Mouse (Mus musculus): Measurements from ENCODE around the gene Fsd2. TPM values are rescaled to one million over a fixed set of nuclear protein-coding genes. Genes with fewer than 3 reads are reported as not detected.

Fsd2 gene
- 1.0 and 2.7 TPM in 2 replicates for polyA plus RNA-seq (2012; rRNA removed)

DNA sequence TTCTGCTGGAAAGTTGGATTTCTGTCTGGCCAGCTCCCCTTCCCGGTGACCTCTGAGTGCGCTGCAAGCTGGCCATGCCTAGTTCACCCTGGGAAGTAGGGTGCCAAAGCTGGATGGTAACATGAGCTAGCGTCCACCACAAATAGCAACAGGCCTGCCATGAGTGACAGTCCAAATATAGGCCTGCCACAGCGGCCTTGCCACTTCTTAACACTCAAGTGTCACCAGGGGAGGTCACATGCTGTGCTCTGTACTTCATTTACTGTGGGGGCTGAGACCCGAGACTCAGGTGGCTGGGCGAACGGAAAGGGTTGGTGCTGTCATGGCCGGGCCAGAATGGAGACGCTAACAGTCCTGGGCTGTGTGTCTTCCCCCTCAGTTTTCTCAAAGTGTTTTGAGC lies at the start of gene Fsd2:
Gene Fsd2, minus strand, starts transcription at position 53 of the 400 bp plus-strand sequence.
- TF ChIP-seq CTCF (IDR thresholded peaks at IDR 0.05; ENCODE audit: insufficient read depth, low read length) (no peak), POLR2A (IDR thresholded peaks at IDR 0.05; ENCODE audit: borderline replicate concordance, extremely low read depth, low read depth, low read length) (no peak)
- no peak for DNase-seq
- Histone ChIP-seq H3K4me3 (replicated peaks; ENCODE audit: extremely low read depth, low read depth, low read length) (no peak within 1 kb of the TSS), H3K4me1 (ENCODE audit: control insufficient read depth, insufficient read depth, low read length) (no peaks in the 10 kb centered on the region)
- WGBS = 71% methylated on average over 9 of the region's 9 CpGs

DNA sequence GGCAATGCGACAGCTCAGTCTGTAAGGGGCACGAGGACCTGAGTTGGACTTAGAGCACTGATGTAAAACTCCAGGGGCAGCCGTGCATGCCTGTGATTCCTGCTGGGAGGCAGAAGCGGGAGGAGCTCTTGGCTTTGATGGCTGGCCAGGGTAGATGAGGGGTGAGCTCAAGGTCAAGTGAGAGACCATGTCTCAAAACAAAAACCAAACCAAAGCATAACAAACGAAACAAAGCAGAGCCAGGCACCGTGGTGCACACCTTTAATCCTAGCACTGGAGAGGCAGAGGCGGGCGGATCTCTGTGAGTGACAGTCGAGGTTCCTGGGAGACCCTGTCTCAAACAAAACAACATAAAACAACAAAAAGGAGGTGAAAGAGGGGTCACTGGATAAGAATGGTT lies 48.3 kb upstream of the Fsd2 start:
- no peak for DNase-seq
- 77% methylated on average over 9 of the region's 9 CpGs for WGBS
- TF ChIP-seq CTCF (IDR thresholded peaks at IDR 0.05; ENCODE audit: insufficient read depth, low read length) (no peak), POLR2A (IDR thresholded peaks at IDR 0.05; ENCODE audit: borderline replicate concordance, extremely low read depth, low read depth, low read length) (no peak)
- Histone ChIP-seq H3K4me3 (replicated peaks; ENCODE audit: extremely low read depth, low read depth, low read length) (no peak overlapping the region), H3K4me1 (ENCODE audit: control insufficient read depth, insufficient read depth, low read length) (no peaks in the 10 kb centered on the region)

DNA sequence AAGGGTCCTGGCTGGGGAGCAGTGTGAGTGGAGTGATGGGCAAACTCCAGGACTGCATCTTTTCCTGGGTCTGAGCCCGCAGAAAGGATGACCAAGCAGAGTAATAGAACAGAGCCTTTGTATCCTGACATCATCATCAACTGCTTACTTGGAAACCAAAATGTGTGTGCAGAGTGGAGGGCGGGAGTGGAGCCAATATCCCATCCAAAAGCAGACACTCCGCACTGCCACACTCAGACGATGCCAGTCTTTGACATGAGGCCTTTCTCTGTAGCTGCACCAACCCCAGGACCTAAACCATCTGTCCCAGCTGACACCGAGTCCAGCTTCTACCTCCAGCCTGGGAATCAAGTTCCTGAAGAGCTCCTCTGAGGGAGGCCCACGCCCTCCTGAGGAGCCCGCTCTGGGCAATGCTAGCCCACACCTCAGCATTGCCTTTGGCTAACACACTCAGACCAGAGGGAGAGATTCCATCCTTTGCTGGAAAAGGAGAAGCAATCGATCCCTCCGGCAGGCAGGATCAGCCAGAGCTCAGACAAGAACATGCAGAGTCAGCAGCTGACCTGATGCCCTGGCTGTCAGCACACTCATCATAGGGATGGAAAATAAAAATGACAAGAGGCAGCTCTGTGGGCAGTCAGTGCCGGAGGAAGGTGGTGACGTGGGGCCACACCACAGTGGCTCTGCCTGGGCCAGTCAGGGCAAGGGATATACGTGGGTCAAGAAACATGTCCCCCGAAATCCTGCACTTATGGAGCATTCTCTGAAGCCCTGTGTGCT lies 46.3 kb upstream of the Fsd2 start:
- no peak overlapping the region for H3K4me3 ChIP-seq (replicated peaks; ENCODE audit: extremely low read depth, low read depth, low read length)
- WGBS = 82% methylated on average over 13 of the region's 13 CpGs
- DNase-seq = no peak
- no peaks in the 10 kb centered on the region for H3K4me1 ChIP-seq (ENCODE audit: control insufficient read depth, insufficient read depth, low read length)
- no peak for TF ChIP-seq POLR2A (IDR thresholded peaks at IDR 0.05; ENCODE audit: borderline replicate concordance, extremely low read depth, low read depth, low read length)
- no peak for TF ChIP-seq CTCF (IDR thresholded peaks at IDR 0.05; ENCODE audit: insufficient read depth, low read length)

DNA sequence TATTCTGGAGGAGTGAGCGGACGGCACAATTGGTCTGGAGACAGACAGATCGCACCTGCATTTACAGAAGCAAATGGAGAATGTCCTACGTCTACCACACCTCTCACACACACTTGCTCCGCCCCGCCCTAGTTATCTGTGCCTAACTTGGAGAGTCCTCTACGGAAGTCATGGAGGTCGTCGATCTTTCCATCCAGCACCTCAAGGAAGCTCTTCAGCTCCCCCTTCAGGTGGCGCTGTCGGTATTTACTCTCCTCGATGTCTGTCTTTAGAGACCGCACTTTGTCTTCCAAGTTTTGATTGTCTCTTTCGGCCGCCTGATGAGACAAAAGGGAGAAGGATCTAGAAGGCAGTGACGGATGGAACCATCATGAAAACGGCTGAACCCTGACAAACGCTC lies 43.4 kb upstream of the Fsd2 start:
- 61% methylated on average over 18 of the region's 18 CpGs for WGBS
- TF ChIP-seq POLR2A (IDR thresholded peaks at IDR 0.05; ENCODE audit: borderline replicate concordance, extremely low read depth, low read depth, low read length) (no peak), CTCF (IDR thresholded peaks at IDR 0.05; ENCODE audit: insufficient read depth, low read length) (no peak)
- Histone ChIP-seq H3K4me1 (ENCODE audit: control insufficient read depth, insufficient read depth, low read length) (no peaks in the 10 kb centered on the region), H3K4me3 (replicated peaks; ENCODE audit: extremely low read depth, low read depth, low read length) (no peak overlapping the region)
- DNase-seq = no peak

DNA sequence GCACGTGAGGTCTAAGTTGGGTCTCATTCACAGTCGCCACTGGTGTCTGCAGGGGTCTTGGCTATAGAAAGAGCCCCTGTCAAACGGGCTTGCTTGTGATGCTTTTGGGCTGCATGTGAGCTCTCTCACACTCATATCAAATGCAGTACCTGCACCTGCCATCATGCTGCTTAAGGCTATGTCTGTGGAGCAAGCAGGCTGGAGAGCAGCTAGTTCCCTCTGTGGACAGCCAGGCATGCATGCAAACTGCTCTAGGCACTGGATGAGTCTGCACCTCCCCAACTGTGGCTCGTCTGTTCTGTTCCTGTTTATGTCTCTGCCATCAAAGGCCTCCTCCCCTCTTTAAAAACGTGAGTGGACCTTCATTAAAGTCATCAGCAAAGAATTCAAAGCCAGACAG lies 39.7 kb upstream of the Fsd2 start:
- H3K4me1 ChIP-seq (ENCODE audit: control insufficient read depth, insufficient read depth, low read length) = no peaks in the 10 kb centered on the region
- DNase-seq = no peak
- H3K4me3 ChIP-seq (replicated peaks; ENCODE audit: extremely low read depth, low read depth, low read length) = no peak overlapping the region
- no peak for TF ChIP-seq POLR2A (IDR thresholded peaks at IDR 0.05; ENCODE audit: borderline replicate concordance, extremely low read depth, low read depth, low read length)
- WGBS = 55% methylated on average over 5 of the region's 5 CpGs

DNA sequence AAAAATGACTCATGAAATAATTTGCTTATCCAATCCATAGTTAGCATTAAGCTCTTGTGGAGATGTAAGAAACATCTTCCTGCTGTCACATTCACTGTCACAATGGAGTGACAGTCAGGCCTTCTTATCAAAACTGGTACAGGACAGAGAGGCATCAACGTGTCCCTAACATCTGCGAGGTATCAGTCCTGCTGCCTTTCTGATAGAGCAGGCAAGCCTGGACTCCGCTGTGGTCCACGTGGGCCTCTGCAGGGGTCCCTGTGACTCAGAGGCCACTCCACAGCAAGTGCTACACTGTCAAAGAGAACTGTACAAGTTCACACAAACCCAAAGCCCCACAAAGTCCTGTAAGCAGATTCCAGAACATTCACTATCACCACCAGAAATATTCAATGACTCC lies 38.7 kb upstream of the Fsd2 start:
- DNase-seq = no peak
- WGBS = 69% methylated on average over 4 of the region's 4 CpGs
- H3K4me3 ChIP-seq (replicated peaks; ENCODE audit: extremely low read depth, low read depth, low read length) = no peak overlapping the region
- TF ChIP-seq CTCF (IDR thresholded peaks at IDR 0.05; ENCODE audit: insufficient read depth, low read length) = no peak
- TF ChIP-seq POLR2A (IDR thresholded peaks at IDR 0.05; ENCODE audit: borderline replicate concordance, extremely low read depth, low read depth, low read length) = no peak
- H3K4me1 ChIP-seq (ENCODE audit: control insufficient read depth, insufficient read depth, low read length) = no peaks in the 10 kb centered on the region

DNA sequence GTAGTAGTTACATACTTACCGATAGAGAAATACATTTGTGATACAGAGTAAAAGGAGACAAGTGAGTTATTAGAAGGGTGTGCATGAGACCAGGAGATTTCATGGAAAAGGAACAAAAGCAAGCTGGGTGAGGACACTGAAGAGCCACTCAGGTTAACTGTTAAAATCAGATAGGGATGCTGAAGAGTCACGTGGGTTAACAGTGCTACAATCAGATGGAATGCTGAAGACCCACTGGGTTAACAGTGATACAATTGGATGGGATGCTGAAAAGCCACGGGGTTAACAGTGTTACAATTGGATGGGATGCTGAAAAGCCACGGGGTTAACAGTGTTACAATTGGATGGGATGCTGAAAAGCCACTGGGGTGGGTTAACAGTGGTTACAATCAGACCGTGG lies 38.2 kb upstream of the Fsd2 start:
- 74% methylated on average over 5 of the region's 5 CpGs for WGBS
- no peak overlapping the region for H3K4me3 ChIP-seq (replicated peaks; ENCODE audit: extremely low read depth, low read depth, low read length)
- DNase-seq = no peak
- no peak for TF ChIP-seq CTCF (IDR thresholded peaks at IDR 0.05; ENCODE audit: insufficient read depth, low read length)
- TF ChIP-seq POLR2A (IDR thresholded peaks at IDR 0.05; ENCODE audit: borderline replicate concordance, extremely low read depth, low read depth, low read length) = no peak
- H3K4me1 ChIP-seq (ENCODE audit: control insufficient read depth, insufficient read depth, low read length) = no peaks in the 10 kb centered on the region

DNA sequence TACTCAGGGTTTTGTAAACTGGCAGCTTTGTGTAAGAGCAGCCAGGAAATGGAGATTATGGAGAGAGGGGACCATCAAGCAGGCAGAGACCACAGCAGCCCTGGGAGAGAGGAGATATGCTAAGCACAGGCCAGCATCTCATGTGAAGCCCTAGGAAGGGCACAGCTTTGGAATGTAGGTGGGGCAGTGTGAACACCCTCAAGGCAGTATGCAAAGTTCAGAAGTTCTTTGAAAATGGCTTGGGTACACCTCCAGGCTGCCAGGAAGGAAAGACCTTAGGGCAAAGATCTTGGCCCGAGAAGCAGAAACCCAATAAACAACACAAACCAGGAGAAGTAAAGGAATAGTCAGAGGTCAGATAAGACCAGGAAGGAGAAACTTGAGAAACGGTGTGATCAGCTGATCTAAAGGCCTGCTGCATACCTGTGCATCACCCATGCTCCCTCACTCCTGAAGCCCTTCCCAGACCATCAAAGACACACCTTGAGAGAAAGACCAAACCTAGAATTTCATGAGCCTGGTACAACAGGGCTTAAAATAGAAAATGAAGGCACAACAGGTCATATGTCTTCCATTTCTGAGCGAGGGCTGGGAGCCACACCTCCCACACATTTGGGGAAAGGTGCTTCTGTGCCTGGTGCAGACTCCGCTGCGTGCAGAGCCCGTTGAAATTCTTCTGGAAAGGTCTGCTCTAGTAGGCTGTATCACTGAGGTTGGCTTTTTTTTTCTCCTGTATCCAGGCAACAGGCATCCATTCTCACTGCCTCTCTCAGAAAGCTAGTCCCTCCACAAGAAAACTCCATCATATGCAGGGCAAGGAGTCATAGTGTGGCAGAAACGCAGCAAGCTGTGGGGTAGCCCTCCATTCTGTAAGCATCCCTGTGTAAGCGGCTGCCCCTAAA lies 32.9 kb upstream of the Fsd2 start:
- no peak overlapping the region for H3K4me3 ChIP-seq (replicated peaks; ENCODE audit: extremely low read depth, low read depth, low read length)
- no peak for DNase-seq
- 53% methylated on average over 8 of the region's 8 CpGs for WGBS
- H3K4me1 ChIP-seq (ENCODE audit: control insufficient read depth, insufficient read depth, low read length) = no peaks in the 10 kb centered on the region
- TF ChIP-seq POLR2A (IDR thresholded peaks at IDR 0.05; ENCODE audit: borderline replicate concordance, extremely low read depth, low read depth, low read length) (no peak), CTCF (IDR thresholded peaks at IDR 0.05; ENCODE audit: insufficient read depth, low read length) (no peak)

DNA sequence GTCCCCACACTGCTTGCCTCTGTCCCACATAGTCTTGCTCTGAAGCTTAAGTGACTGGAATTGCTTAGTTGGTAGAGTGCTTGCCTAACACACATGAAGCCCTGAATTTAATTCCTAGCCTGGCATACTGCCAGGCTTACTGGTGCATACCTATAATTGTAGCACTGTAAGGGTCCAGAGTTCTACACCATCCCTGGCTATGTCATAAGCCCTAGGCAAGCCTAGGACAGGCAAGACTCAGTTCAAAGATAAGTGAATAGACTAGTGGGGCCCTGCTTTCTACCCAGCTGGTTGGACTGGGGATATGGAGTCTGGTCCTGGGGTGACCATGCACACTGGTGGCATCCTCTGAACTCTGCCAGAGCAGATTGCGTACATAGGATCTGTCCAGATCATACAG lies 30.9 kb upstream of the Fsd2 start:
- DNase-seq = no peak
- 100% methylated on average over 1 of the region's 1 CpGs for WGBS
- no peak for TF ChIP-seq POLR2A (IDR thresholded peaks at IDR 0.05; ENCODE audit: borderline replicate concordance, extremely low read depth, low read depth, low read length)
- no peak for TF ChIP-seq CTCF (IDR thresholded peaks at IDR 0.05; ENCODE audit: insufficient read depth, low read length)

More for the DNA sequence above, 30.9 kb upstream of the Fsd2 start:
- no peak overlapping the region for H3K4me3 ChIP-seq (replicated peaks; ENCODE audit: extremely low read depth, low read depth, low read length)
- no peaks in the 10 kb centered on the region for H3K4me1 ChIP-seq (ENCODE audit: control insufficient read depth, insufficient read depth, low read length)

Data from lung, adult 2 months (tissue).